Comparison of ENCODE assay signal across 8 mouse cellular contexts in the genomic region with DNA sequence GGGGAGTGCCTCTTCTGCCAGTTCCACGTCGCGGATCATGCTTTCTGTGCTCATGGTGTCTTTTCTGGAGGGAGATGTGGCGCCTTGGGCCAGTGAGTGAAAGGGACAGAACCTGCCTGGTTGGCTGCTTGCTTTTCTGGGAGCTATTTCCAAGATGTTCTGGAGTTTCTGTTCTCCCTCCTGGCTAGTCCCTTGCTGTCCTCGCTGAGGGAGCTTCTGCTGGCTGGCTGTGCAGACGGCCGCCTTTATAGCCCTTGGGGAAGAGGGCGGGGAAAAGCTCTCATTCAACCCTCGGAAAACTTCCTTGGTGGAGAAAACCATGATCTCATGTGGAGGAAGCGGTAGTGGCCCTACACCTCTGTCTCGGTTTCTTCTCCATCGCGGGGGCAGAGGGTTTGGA. TPM values are rescaled to one million over a fixed set of nuclear protein-coding genes. Genes with fewer than 3 reads are reported as not detected.
DNase-seq lines count a peak whose midpoint lies in the region; ATAC-seq and TF ChIP-seq lines count a peak whose summit lies in the region.

A gene (minus strand): TSS at position 221 of the 400 bp plus-strand sequence.

- 0 out of 2 replicates have a peak, but pooled peaks have one; percentile 18 for TF ChIP-seq CTCF in thymus, adult 2 months (IDR thresholded peaks at IDR 0.05; ENCODE audit: borderline replicate concordance, control insufficient read depth, extremely low read depth, insufficient read depth, low read length, poor library complexity)
- no peak for TF ChIP-seq CTCF in layer of hippocampus, adult 2 months (conservative IDR thresholded peaks at IDR 0.05)

- H3K36me3 ChIP-seq in lung, embryonic 15.5 days, result no peaks in the 10 kb centered on the region
- no peaks in the 10 kb centered on the region for H3K36me3 ChIP-seq in thymus, adult 2 months (ENCODE audit: control insufficient read depth, insufficient read depth, low read length)
- H3K36me3 ChIP-seq in forebrain, embryonic 14.5 days (ENCODE audit: control insufficient read depth, insufficient read depth, low read length), result no peaks in the 10 kb centered on the region

- H3K27ac ChIP-seq in lung, embryonic 15.5 days, result no peak within 1 kb of the TSS
- peak within 1 kb of the TSS; percentile 72 for H3K27ac ChIP-seq in thymus, adult 2 months (ENCODE audit: control insufficient read depth, insufficient read depth, low read length)
- no peak within 1 kb of the TSS for H3K27ac ChIP-seq in layer of hippocampus, adult 2 months
- H3K27ac ChIP-seq in forebrain, embryonic 14.5 days (ENCODE audit: low read depth, low read length), result no peak within 1 kb of the TSS

- no peak within 1 kb of the TSS for H3K9ac ChIP-seq in lung, embryonic 15.5 days
- no peak within 1 kb of the TSS for H3K9ac ChIP-seq in forebrain, embryonic 14.5 days (ENCODE audit: low read length)

- H3K9me3 ChIP-seq in lung, embryonic 15.5 days, result no peaks in the 10 kb centered on the region
- H3K9me3 ChIP-seq in forebrain, embryonic 14.5 days (replicated peaks; ENCODE audit: control insufficient read depth, low read length), result no peaks in the 10 kb centered on the region

- peaks cover 4% of the 10 kb centered on the region; the same call in 1 of the 2 replicates for H3K4me1 ChIP-seq in lung, embryonic 15.5 days
- H3K4me1 ChIP-seq in thymus, adult 2 months (replicated peaks; ENCODE audit: control insufficient read depth, insufficient read depth, low read length), result peaks cover 71% of the 10 kb centered on the region
- no peaks in the 10 kb centered on the region for H3K4me1 ChIP-seq in forebrain, embryonic 14.5 days (ENCODE audit: control insufficient read depth, insufficient read depth, low read length)

- peak; percentile 60 to 61 for DNase-seq in B cell, adult 2 months
- peak; percentile 33 for DNase-seq in adrenal gland, postnatal 25 days
- peak; percentile 74 for DNase-seq in heart, postnatal 4 days
- DNase-seq in thymus, adult 2 months, result peak; percentile 70
- no peak for DNase-seq in right cerebral cortex, postnatal 4 days
- no peak for DNase-seq in layer of hippocampus, adult 2 months (ENCODE audit: low spot score in 2 of 2)
- no peak for DNase-seq in forebrain, embryonic 14.5 days (ENCODE audit: low spot score)

- peak; percentile 81 for TF ChIP-seq POLR2A in thymus, adult 2 months (IDR thresholded peaks at IDR 0.05; ENCODE audit: control insufficient read depth, extremely low read depth, insufficient read depth, low read length, poor library complexity)

- H3K4me3 ChIP-seq in lung, embryonic 15.5 days, result no peak within 1 kb of the TSS; the same call in 1 of the 2 replicates
- peak within 1 kb of the TSS; percentile 54 for H3K4me3 ChIP-seq in thymus, adult 2 months (ENCODE audit: control insufficient read depth, insufficient read depth, low read length)
- H3K4me3 ChIP-seq in layer of hippocampus, adult 2 months, result no peak within 1 kb of the TSS
- no peak within 1 kb of the TSS for H3K4me3 ChIP-seq in forebrain, embryonic 14.5 days (ENCODE audit: low read depth, low read length)

- ATAC-seq in lung, embryonic 15.5 days (ENCODE audit: borderline replicate concordance, extremely low read depth, low FRiP score, low TSS enrichment), result no peak
- no peak for ATAC-seq in forebrain, embryonic 14.5 days

- H3K27me3 ChIP-seq in lung, embryonic 15.5 days, result peaks cover 71% of the 10 kb centered on the region
- H3K27me3 ChIP-seq in thymus, adult 2 months (ENCODE audit: control insufficient read depth, insufficient read depth, low read length), result no peaks in the 10 kb centered on the region
- H3K27me3 ChIP-seq in forebrain, embryonic 14.5 days (replicated peaks; ENCODE audit: control insufficient read depth, insufficient read depth, low read length), result peaks cover 5% of the 10 kb centered on the region

- 33% methylated on average over 13 of the region's 13 CpGs for WGBS in lung, embryonic 15.5 days
- WGBS in thymus, adult 2 months, result 1% methylated on average over 13 of the region's 13 CpGs
- WGBS in forebrain, embryonic 14.5 days, result 43% methylated on average over 13 of the region's 13 CpGs

- peak within 1 kb of the TSS; percentile 1; the same call in 1 of the 2 replicates for H3K4me2 ChIP-seq in lung, embryonic 15.5 days
- H3K4me2 ChIP-seq in forebrain, embryonic 14.5 days (ENCODE audit: low read length), result no peak within 1 kb of the TSS

RNA-seq across cellular contexts. Expression of the gene that starts here (rescaled TPM):
- total RNA-seq in adrenal gland, postnatal 25 days (2021), result 0.58 and 0.76 TPM in 2 replicates
- total RNA-seq in heart, postnatal 4 days (2021), result 1 to 10 TPM in 1 of 2 experiments, under 1 TPM in 1; 0.76 to 1.3 TPM
- polyA plus RNA-seq in lung, embryonic 15.5 days (2015; fragmentation: Nextera tagmentation; extraction: Ambion mirVana), result 0.16 TPM in 1 of 2 replicates, not detected in the other
- polyA plus RNA-seq in thymus, adult 2 months (2012; rRNA removed), result 11.3 and 11.4 TPM in 2 replicates
- total RNA-seq in layer of hippocampus, adult 2 months (2021), result not detected
- polyA plus RNA-seq in forebrain, embryonic 14.5 days (2014; fragmentation: Nextera tagmentation; extraction: Ambion mirVana), result not detected in 2 replicates

Comparison
In these comparisons a context has a peak if more than half of its experiments do, and no peak if none do; other contexts are left out.
1. RNA of the gene that starts here (polyA plus RNA-seq): 11.3 to 11.4 TPM in thymus, adult 2 months; 0.16 TPM in lung, embryonic 15.5 days and not detected in forebrain, embryonic 14.5 days; every median in the first group is over 10 times any median in the second.
2. Peak in DNase-seq in adrenal gland, postnatal 25 days; RNA of the gene not detected or under 1 TPM.
3. DNase-seq: peak in B cell, adult 2 months (2 of 2), heart, postnatal 4 days (single experiment) and thymus, adult 2 months (single experiment); none in right cerebral cortex, postnatal 4 days (single experiment), layer of hippocampus, adult 2 months (0 of 2) and forebrain, embryonic 14.5 days (single experiment).